Mouse (Mus musculus): ENCODE measurements around the gene Wdr35.

Wdr35 gene

DNA sequence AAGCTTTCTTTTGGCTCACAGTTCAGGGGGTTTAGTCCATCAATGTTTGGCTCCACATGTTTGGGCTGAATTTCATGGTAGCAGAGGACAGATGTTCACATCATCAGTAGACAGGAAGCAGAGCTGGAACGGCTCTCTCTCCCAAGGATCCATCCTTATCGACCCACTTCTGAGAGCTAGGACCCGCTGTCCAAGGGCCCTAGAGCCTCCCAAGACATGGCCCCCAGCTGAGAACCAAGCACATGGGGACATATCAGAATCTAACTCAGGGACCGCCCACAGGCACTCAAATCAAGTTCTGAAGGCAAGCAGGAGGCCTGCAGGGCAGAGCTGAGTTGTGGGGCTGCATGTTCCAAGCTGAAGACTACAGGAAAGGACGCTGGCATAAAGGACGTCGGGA, 71.0 kb downstream of the Wdr35 start:
- in situ Hi-C loops (cut with MboI; ENCODE audit: low sequenced_read_pairs), result no loop called here

- in situ Hi-C loops (cut with MboI; ENCODE audit: low sequenced_read_pairs), result no loop called here
These were observed 73.0 kb downstream of the Wdr35 start for GRCm38 (mm10) chr12:9046674-9047073.

DNA sequence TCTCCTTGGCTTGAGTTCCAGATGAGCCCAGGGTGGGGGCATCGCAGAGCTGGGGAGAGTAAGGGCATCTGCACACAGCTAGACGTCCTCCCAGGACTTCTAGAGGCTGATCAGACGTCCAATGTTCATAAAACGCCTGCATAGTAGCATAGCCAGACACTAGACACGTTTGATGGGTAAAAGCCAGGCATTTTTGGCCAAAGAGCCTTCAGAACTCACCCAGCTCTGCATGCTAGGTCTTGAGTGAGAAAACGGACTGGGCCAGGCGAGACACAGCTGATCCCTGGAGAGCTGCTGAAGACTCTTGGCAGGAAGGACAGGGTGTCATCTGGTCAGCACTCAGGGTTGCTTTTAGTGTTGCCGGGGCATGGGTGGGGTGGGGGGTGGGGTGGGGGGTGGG, 74.4 kb downstream of the Wdr35 start:
- in situ Hi-C loops (cut with MboI; ENCODE audit: low sequenced_read_pairs), result no loop called here

- in situ Hi-C loops (cut with MboI; ENCODE audit: low sequenced_read_pairs), result loop anchor here (25.0 kb wide), 1 partner anchor 1386 kb away; no protein-coding TSS in a partner anchor
These were observed 77.1 kb downstream of the Wdr35 start for GRCm38 (mm10) chr12:9050824-9051223.

- in situ Hi-C loops (cut with MboI; ENCODE audit: low sequenced_read_pairs), result loop anchor here (25.0 kb wide), 1 partner anchor 1385 kb away; no protein-coding TSS in a partner anchor
These were observed 78.6 kb downstream of the Wdr35 start for GRCm38 (mm10) chr12:9052075-9052829.

- in situ Hi-C loops (cut with MboI; ENCODE audit: low sequenced_read_pairs), result loop anchor here (25.0 kb wide), 1 partner anchor 1384 kb away; no protein-coding TSS in a partner anchor
These were observed 79.7 kb downstream of the Wdr35 start for GRCm38 (mm10) chr12:9053345-9053744.

GRCm38 (mm10) chr12:9054012-9054411, 80.3 kb downstream of the Wdr35 start:
- in situ Hi-C loops (cut with MboI; ENCODE audit: low sequenced_read_pairs), result loop anchor here (25.0 kb wide), 1 partner anchor 1383 kb away; no protein-coding TSS in a partner anchor

DNA sequence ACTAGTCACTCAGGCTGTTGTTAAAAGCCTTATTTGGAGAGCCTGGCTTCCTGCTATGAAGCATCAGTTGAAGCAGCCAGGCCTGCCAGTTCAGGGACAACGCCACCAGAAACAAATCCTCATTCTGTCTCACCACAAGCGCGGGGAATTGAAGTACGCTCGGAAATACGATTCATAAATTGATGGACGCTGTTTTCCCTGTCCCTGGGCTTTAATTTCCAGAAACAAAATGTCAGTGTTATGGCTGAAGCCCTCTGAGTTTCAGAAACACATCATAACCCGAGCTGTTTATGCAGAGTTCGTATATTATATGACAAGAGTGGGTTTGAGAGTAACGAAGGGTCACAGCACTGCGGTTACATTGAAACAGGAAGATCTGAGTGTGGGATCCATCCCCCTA, 81.6 kb downstream of the Wdr35 start:
- in situ Hi-C loops (cut with MboI; ENCODE audit: low sequenced_read_pairs), result loop anchor here (25.0 kb wide), 1 partner anchor 1382 kb away; no protein-coding TSS in a partner anchor

DNA sequence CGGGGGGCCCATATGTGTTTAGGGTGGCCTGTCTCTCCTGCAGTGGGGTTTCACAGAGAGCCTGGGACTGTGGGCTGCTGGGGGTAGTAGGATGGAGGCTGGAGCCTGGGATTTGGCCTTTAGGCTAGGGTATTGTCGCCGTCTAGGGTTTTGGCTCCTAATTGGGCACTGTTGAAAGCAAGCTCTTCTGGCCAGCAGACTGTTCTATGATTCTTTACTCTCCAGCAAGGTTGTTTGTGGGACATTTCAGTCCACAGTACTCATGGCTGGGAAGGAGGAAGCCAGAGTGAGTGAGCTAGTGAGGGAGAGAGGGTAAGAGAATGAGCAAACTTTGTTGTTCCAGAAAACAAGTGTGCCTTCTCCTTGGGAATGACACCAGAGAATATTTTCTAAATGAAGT, 85.8 kb downstream of the Wdr35 start:
- in situ Hi-C loops (cut with MboI; ENCODE audit: low sequenced_read_pairs), result loop anchor here (25.0 kb wide), 1 partner anchor 1378 kb away; no protein-coding TSS in a partner anchor

GRCm38 (mm10) chr12:9059965-9060364, 86.3 kb downstream of the Wdr35 start:
- in situ Hi-C loops (cut with MboI; ENCODE audit: low sequenced_read_pairs), result loop anchor here (25.0 kb wide), 1 partner anchor 1377 kb away; no protein-coding TSS in a partner anchor

GRCm38 (mm10) chr12:9063611-9064010, 89.9 kb downstream of the Wdr35 start:
- in situ Hi-C loops (cut with MboI; ENCODE audit: low sequenced_read_pairs), result loop anchor here (25.0 kb wide), 1 partner anchor 1374 kb away; no protein-coding TSS in a partner anchor

GRCm38 (mm10) chr12:9071058-9071457, 97.4 kb downstream of the Wdr35 start:
- in situ Hi-C loops (cut with MboI; ENCODE audit: low sequenced_read_pairs), result loop anchor here (25.0 kb wide), 1 partner anchor 1366 kb away; no protein-coding TSS in a partner anchor

GRCm38 (mm10) chr12:9071493-9071892, 97.8 kb downstream of the Wdr35 start:
- in situ Hi-C loops (cut with MboI; ENCODE audit: low sequenced_read_pairs), result loop anchor here (25.0 kb wide), 1 partner anchor 1366 kb away; no protein-coding TSS in a partner anchor

- in situ Hi-C loops (cut with MboI; ENCODE audit: low sequenced_read_pairs), result no loop called here
These were observed 103.9 kb downstream of the Wdr35 start for GRCm38 (mm10) chr12:9077554-9078125.

Data from CH12F3 (cell line).